Mouse (Mus musculus): Measurements from ENCODE around the gene Rab34.

- TF ChIP-seq POLR2A (IDR thresholded peaks at IDR 0.05; ENCODE audit: insufficient read depth, low read length): no peak
- TF ChIP-seq CTCF (IDR thresholded peaks at IDR 0.05; ENCODE audit: low read depth, low read length): no peak
- TF ChIP-seq EP300 (IDR thresholded peaks at IDR 0.05; ENCODE audit: insufficient read depth, low read depth, low read length): no peak
Observed at GRCm38 (mm10) chr11:78167257-78167959, 20.8 kb upstream of the Rab34 start.

All from ES-Bruce4 (cell line).